Mouse (Mus musculus): ENCODE measurements around the gene Hps3.
"Not testable (repeated sequence)": the region's sequence is repeated elsewhere in the genome, so short reads cannot be mapped to it uniquely, and the experiment has no call there.

The Hps3 gene

GRCm38 (mm10) chr3:20005611-20006010, 29.5 kb downstream of the Hps3 start:
- no peak for DNase-seq (ENCODE audit: low spot score)

- no peak for DNase-seq (ENCODE audit: low spot score)
These were observed 30.7 kb downstream of the Hps3 start for GRCm38 (mm10) chr3:20004422-20004821.

- DNase-seq (ENCODE audit: low spot score), result no peak
These were observed 32.3 kb downstream of the Hps3 start for GRCm38 (mm10) chr3:20002786-20003185.

- no peak for DNase-seq (ENCODE audit: low spot score)
These were observed 34.3 kb downstream of the Hps3 start for GRCm38 (mm10) chr3:20000806-20001205.

- no peak for DNase-seq (ENCODE audit: low spot score)
These were observed 35.6 kb downstream of the Hps3 start for GRCm38 (mm10) chr3:19999551-19999950.

GRCm38 (mm10) chr3:19992388-19992787, 42.7 kb downstream of the Hps3 start:
- no peak for DNase-seq (ENCODE audit: low spot score)

GRCm38 (mm10) chr3:19990031-19990430, 45.1 kb downstream of the Hps3 start:
- no peak for DNase-seq (ENCODE audit: low spot score)

GRCm38 (mm10) chr3:19986123-19986522, 49.0 kb downstream of the Hps3 start:
- DNase-seq (ENCODE audit: low spot score), result no peak

- no peak for DNase-seq (ENCODE audit: low spot score)
These were observed 52.3 kb downstream of the Hps3 start for GRCm38 (mm10) chr3:19982846-19983245.

GRCm38 (mm10) chr3:19981156-19981555, 54.0 kb downstream of the Hps3 start:
- DNase-seq (ENCODE audit: low spot score), result no peak

GRCm38 (mm10) chr3:19978474-19978873, 56.6 kb downstream of the Hps3 start:
- DNase-seq (ENCODE audit: low spot score), result no peak

GRCm38 (mm10) chr3:19966072-19966471, 69.0 kb downstream of the Hps3 start:
- no peak for DNase-seq (ENCODE audit: low spot score)

GRCm38 (mm10) chr3:19965239-19965638, 69.9 kb downstream of the Hps3 start:
- no peak for DNase-seq (ENCODE audit: low spot score)

- no peak for DNase-seq (ENCODE audit: low spot score)
These were observed 70.4 kb downstream of the Hps3 start for GRCm38 (mm10) chr3:19964625-19965188.

- DNase-seq (ENCODE audit: low spot score), result no peak
These were observed 72.2 kb downstream of the Hps3 start for GRCm38 (mm10) chr3:19962769-19963513.

- DNase-seq (ENCODE audit: low spot score), result no peak
These were observed 73.8 kb downstream of the Hps3 start for GRCm38 (mm10) chr3:19961341-19961740.

- no peak for DNase-seq (ENCODE audit: low spot score)
These were observed 74.5 kb downstream of the Hps3 start for GRCm38 (mm10) chr3:19960570-19961114.

- DNase-seq (ENCODE audit: low spot score), result no peak
These were observed 76.1 kb downstream of the Hps3 start for GRCm38 (mm10) chr3:19958983-19959382.

- no peak for DNase-seq (ENCODE audit: low spot score)
These were observed 77.1 kb downstream of the Hps3 start for GRCm38 (mm10) chr3:19958031-19958430.

GRCm38 (mm10) chr3:19956885-19957284, 78.2 kb downstream of the Hps3 start, which contains the start of gene Cp:
TSS of gene Cp (plus strand) at chr3:19957054.
- no peak for DNase-seq (ENCODE audit: low spot score)

GRCm38 (mm10) chr3:19953865-19954264, 81.2 kb downstream of the Hps3 start:
- no peak for DNase-seq (ENCODE audit: low spot score)

GRCm38 (mm10) chr3:19953425-19953824, 81.7 kb downstream of the Hps3 start:
- no peak for DNase-seq (ENCODE audit: low spot score)

- not testable (repeated sequence) for DNase-seq (ENCODE audit: low spot score)
These were observed 85.7 kb downstream of the Hps3 start for GRCm38 (mm10) chr3:19949401-19949800.

Data from spleen, adult 12 weeks (tissue).